Mouse (Mus musculus) hindbrain, embryonic 16.5 days (tissue): Measurements from ENCODE around the gene Cryab. TPM values are rescaled to one million over a fixed set of nuclear protein-coding genes. Genes with fewer than 3 reads are reported as not detected.
A peak's percentile ranks its signal among the peaks of the same experiment; 100 is the strongest.

Source experiments
- ATAC-seq: fragments of 200-750 bp; cut with Nextera tagmentation; 2 replicates; pipeline ENCODE4 v1.8.0; 2017; ENCODE audit warnings: moderate TSS enrichment, moderate library complexity
- H3K27ac ChIP-seq: fragments of 300-500 bp; sonication (generic); 2 replicates; pipeline ENCODE4 v1.5.1; 2014; ENCODE audit warnings: low read depth, mild to moderate bottlenecking, control low read depth, low read length, moderate library complexity
- H3K27me3 ChIP-seq: fragments of 300-500 bp; sonication (generic); replicated peaks from 2 replicates; pipeline ENCODE4 v1.6.1; 2014; ENCODE audit warnings: low read length; ENCODE audit not compliant: control insufficient read depth, insufficient read depth
- H3K36me3 ChIP-seq: fragments of 300-500 bp; sonication (generic); 2 replicates; pipeline ENCODE4 v1.6.1; 2014; ENCODE audit warnings: mild to moderate bottlenecking, low read length, moderate library complexity, mixed read lengths; ENCODE audit not compliant: control insufficient read depth, insufficient read depth
- H3K4me1 ChIP-seq: fragments of 300-500 bp; sonication (generic); 2 replicates; pipeline ENCODE4 v1.6.1; 2014; ENCODE audit warnings: low read depth, low read length; ENCODE audit not compliant: control insufficient read depth, insufficient read depth
- H3K4me2 ChIP-seq: fragments of 300-500 bp; sonication (generic); 2 replicates; pipeline ENCODE4 v1.6.1; 2014; ENCODE audit warnings: mild to moderate bottlenecking, low read length, control low read depth, moderate library complexity
- H3K4me3 ChIP-seq: fragments of 300-500 bp; sonication (generic); 2 replicates; pipeline ENCODE4 v1.5.1; 2014; ENCODE audit warnings: mild to moderate bottlenecking, low read length, control low read depth, moderate library complexity
- H3K9ac ChIP-seq: fragments of 300-500 bp; sonication (generic); 2 replicates; pipeline ENCODE4 v1.6.1; 2014; ENCODE audit warnings: low read depth, mild to moderate bottlenecking, control low read depth, low read length, moderate library complexity
- H3K9me3 ChIP-seq: fragments of 300-500 bp; sonication (generic); 2 replicates; pipeline ENCODE4 v1.6.1; 2014; ENCODE audit warnings: mild to moderate bottlenecking, low read length, moderate library complexity; ENCODE audit not compliant: control insufficient read depth
- WGBS: fragments of 180-500 bp; shearing (Covaris S2); extraction: QIAGEN DNeasy Blood & Tissue Kit; methylation state at CpG from one replicate; pipeline ENCODE4 v1.1.7; 2014; 5-methylcytosine and 5-hydroxymethylcytosine counted together
- polyA plus RNA-seq: library from polyadenylated mRNA; unstranded; fragments of >200 nt; fragmentation: Nextera tagmentation; extraction: Ambion mirVana; gene quantifications from 2 replicates; pipeline ENCODE4 v1.2.1, GENCODE M21; 2015

Cryab gene
- polyA plus RNA-seq, 1 experiment from 2014 or later = 16.3 TPM

GRCm38 (mm10) chr9:50774026-50774462, 22.9 kb downstream of the Cryab start:
- H3K4me3 ChIP-seq = peak overlapping the region; percentile 95
- 77% methylated on average over 4 of the region's 4 CpGs for WGBS
- H3K4me2 ChIP-seq = peak overlapping the region; percentile 86
- H3K27me3 ChIP-seq = no peaks in the 10 kb centered on the region
- peak overlapping the region; percentile 53 for H3K9ac ChIP-seq
- no peaks in the 10 kb centered on the region for H3K9me3 ChIP-seq
- no peak for ATAC-seq
- no peak overlapping the region; the same call in 1 of the 2 replicates for H3K27ac ChIP-seq
- H3K36me3 ChIP-seq = no peaks in the 10 kb centered on the region
- peaks cover 16% of the 10 kb centered on the region for H3K4me1 ChIP-seq

- peak within 1 kb of the TSS; percentile 95 for H3K4me3 ChIP-seq
- ATAC-seq = peak; percentile 88
- H3K27ac ChIP-seq = peak within 1 kb of the TSS; percentile 95
- H3K27me3 ChIP-seq = no peaks in the 10 kb centered on the region
- peak within 1 kb of the TSS; percentile 86 for H3K4me2 ChIP-seq
- H3K4me1 ChIP-seq = peaks cover 15% of the 10 kb centered on the region
- peak within 1 kb of the TSS; percentile 97 for H3K9ac ChIP-seq
- WGBS = 1% methylated on average over 50 of the region's 51 CpGs
- no peaks in the 10 kb centered on the region for H3K9me3 ChIP-seq
- peaks cover 4% of the 10 kb centered on the region; the same call in 1 of the 2 replicates for H3K36me3 ChIP-seq
Measured at GRCm38 (mm10) chr9:50774991-50775612, 24.0 kb downstream of the Cryab start, which contains the start of the genes Alg9 and 1110032A03Rik. Gene Alg9 (plus strand): TSS chr9:50775019. Gene 1110032A03Rik (minus strand): TSS chr9:50775520.

GRCm38 (mm10) chr9:50775662-50776126, 24.6 kb downstream of the Cryab start:
- peak; percentile 73 for ATAC-seq
- peak overlapping the region; percentile 95 for H3K4me3 ChIP-seq
- under 1% methylated on average over 30 of the region's 30 CpGs for WGBS

GRCm38 (mm10) chr9:50776162-50776760, 25.1 kb downstream of the Cryab start:
- WGBS = 61% methylated on average over 11 of the region's 11 CpGs
- Histone ChIP-seq H3K27ac (peak overlapping the region; percentile 95), H3K4me2 (peak overlapping the region; percentile 86), H3K9me3 (no peaks in the 10 kb centered on the region), H3K9ac (peak overlapping the region; percentile 97), H3K27me3 (no peaks in the 10 kb centered on the region), H3K36me3 (peaks cover 11% of the 10 kb centered on the region), H3K4me1 (peaks cover 15% of the 10 kb centered on the region), H3K4me3 (peak overlapping the region; percentile 95)
- ATAC-seq = no peak

More at GRCm38 (mm10) chr9:50775662-50776126, 24.6 kb downstream of the Cryab start:
- Histone ChIP-seq H3K4me2 (peak overlapping the region; percentile 86), H3K9ac (peak overlapping the region; percentile 97), H3K9me3 (no peaks in the 10 kb centered on the region), H3K27ac (peak overlapping the region; percentile 95), H3K27me3 (no peaks in the 10 kb centered on the region), H3K36me3 (peaks cover 8% of the 10 kb centered on the region; the same call in 1 of the 2 replicates), H3K4me1 (peaks cover 15% of the 10 kb centered on the region)

- WGBS = 74% methylated on average over 2 of the region's 2 CpGs
- Histone ChIP-seq H3K9me3 (no peaks in the 10 kb centered on the region), H3K9ac (no peak overlapping the region), H3K27me3 (no peaks in the 10 kb centered on the region), H3K4me3 (no peak overlapping the region), H3K4me1 (no peaks in the 10 kb centered on the region; the same call in 1 of the 2 replicates), H3K4me2 (no peak overlapping the region), H3K36me3 (peaks cover 56% of the 10 kb centered on the region), H3K27ac (no peak overlapping the region)
- ATAC-seq = no peak
Measured at GRCm38 (mm10) chr9:50782155-50782554, 31.0 kb downstream of the Cryab start.

- Histone ChIP-seq H3K9ac (no peak overlapping the region), H3K27me3 (no peaks in the 10 kb centered on the region), H3K27ac (no peak overlapping the region), H3K4me3 (no peak overlapping the region), H3K36me3 (peaks cover 12% of the 10 kb centered on the region), H3K4me2 (no peak overlapping the region), H3K9me3 (no peaks in the 10 kb centered on the region), H3K4me1 (no peaks in the 10 kb centered on the region)
- WGBS = 87% methylated on average over 3 of the region's 3 CpGs
- ATAC-seq = no peak
Measured at GRCm38 (mm10) chr9:50795266-50795665, 44.1 kb downstream of the Cryab start.

- ATAC-seq = no peak
- H3K9me3 ChIP-seq = no peaks in the 10 kb centered on the region
- 88% methylated on average over 8 of the region's 8 CpGs for WGBS
- H3K36me3 ChIP-seq = peaks cover 10% of the 10 kb centered on the region
- no peak overlapping the region for H3K9ac ChIP-seq
- H3K4me2 ChIP-seq = no peak overlapping the region
- H3K27ac ChIP-seq = no peak overlapping the region
- no peak overlapping the region for H3K4me3 ChIP-seq
- no peaks in the 10 kb centered on the region for H3K4me1 ChIP-seq
- no peaks in the 10 kb centered on the region for H3K27me3 ChIP-seq
Measured at GRCm38 (mm10) chr9:50796776-50797175, 45.7 kb downstream of the Cryab start.

- H3K36me3 ChIP-seq = peaks cover 7% of the 10 kb centered on the region
- no peak for ATAC-seq
- H3K4me1 ChIP-seq = no peaks in the 10 kb centered on the region
- no peaks in the 10 kb centered on the region for H3K9me3 ChIP-seq
- H3K27ac ChIP-seq = no peak overlapping the region
- no peak overlapping the region for H3K4me3 ChIP-seq
- no peaks in the 10 kb centered on the region for H3K27me3 ChIP-seq
- H3K4me2 ChIP-seq = no peak overlapping the region
- 93% methylated on average over 7 of the region's 7 CpGs for WGBS
- H3K9ac ChIP-seq = no peak overlapping the region
Measured at GRCm38 (mm10) chr9:50797641-50798040, 46.5 kb downstream of the Cryab start.

- ATAC-seq = no peak
- Histone ChIP-seq H3K4me1 (no peaks in the 10 kb centered on the region), H3K4me2 (no peak overlapping the region), H3K27me3 (no peaks in the 10 kb centered on the region), H3K9me3 (no peaks in the 10 kb centered on the region), H3K36me3 (peaks cover 5% of the 10 kb centered on the region), H3K9ac (no peak overlapping the region), H3K4me3 (no peak overlapping the region), H3K27ac (no peak overlapping the region)
- whole genome bisulfite sequencing = 88% methylated on average over 5 of the region's 5 CpGs
Measured at GRCm38 (mm10) chr9:50798368-50798767, 47.2 kb downstream of the Cryab start.
